Mouse (Mus musculus) 3134 (cell line): ENCODE measurements around the gene Dgkd.

Experiments
- DNase-seq: peaks from one replicate; pipeline ENCODE4 v3.0.0-alpha.2; 2011; ENCODE audit warnings: low spot score; ENCODE audit not compliant: insufficient read length; ENCODE audit errors: extremely low read depth

The Dgkd gene

GRCm38 (mm10) chr1:87852892-87853600, at the start of gene Dgkd:
Gene Dgkd, plus strand, starts transcription at chr1:87853287.
- peak; percentile 76 for DNase-seq

GRCm38 (mm10) chr1:87803576-87803975, 49.5 kb upstream of the Dgkd start, which contains the start of gene Sag:
Gene Sag, plus strand, starts transcription at chr1:87803680.
- no peak for DNase-seq

DNA sequence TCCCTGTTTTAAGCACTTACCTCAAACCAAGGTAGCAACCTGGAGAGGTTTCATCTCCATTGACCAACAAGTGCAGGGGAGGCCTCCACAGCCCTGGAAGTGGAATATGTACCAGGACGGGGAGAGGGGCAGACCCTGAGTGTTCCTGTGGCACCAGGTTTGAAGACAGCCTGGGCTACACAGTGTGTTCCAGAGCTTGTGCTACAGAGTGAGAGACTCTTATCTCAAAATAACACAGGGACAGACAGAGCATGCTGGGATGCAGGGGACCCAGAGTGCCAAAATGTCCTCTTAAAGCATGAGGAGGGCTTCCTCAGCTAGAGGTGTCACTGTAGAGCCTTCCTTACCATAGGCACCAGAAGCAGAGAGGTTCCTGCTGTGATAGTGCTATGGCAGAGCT, 45.3 kb upstream of the Dgkd start:
- DNase-seq, result no peak

- DNase-seq, result no peak
Observed at GRCm38 (mm10) chr1:87811391-87811790, 41.7 kb upstream of the Dgkd start.

DNA sequence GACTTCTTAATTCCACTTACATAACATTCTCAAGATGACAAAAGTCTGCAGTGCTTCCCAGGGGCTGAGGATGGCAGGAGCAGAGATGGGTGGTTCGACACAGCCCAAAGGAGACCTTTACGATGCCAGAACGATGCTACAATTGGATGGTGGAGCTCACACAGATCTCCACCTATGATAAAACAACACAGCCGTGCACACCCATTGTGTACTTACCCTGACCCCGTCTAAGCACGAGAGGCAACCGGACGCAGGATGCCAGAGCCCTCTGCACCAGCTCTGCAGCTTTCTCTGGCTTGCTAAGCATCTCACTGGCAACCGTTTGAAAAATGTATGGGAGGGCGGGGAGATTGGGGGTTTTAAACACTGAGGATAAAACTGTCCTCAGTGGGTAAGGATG, 41.0 kb upstream of the Dgkd start:
- no peak for DNase-seq

DNA sequence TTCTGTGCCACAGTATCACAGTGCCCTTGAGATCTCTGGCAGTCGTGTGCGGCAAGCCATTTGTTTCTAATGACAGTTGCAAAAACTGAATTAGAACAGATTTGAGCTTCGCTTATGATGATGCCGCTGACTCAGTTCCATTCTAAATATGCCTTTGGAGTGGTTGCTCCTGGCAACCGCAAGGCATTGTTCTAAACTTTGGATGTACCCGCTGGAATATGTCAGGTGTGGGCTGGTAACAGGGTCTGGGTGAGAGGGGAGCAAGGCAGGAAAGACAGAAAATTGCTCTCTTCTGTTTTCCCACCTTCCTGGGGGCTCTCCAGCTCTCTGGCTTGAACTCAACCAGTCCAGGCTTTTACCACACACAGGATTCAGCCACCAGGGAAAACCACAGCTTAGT, 39.9 kb upstream of the Dgkd start:
- DNase-seq, result no peak

DNA sequence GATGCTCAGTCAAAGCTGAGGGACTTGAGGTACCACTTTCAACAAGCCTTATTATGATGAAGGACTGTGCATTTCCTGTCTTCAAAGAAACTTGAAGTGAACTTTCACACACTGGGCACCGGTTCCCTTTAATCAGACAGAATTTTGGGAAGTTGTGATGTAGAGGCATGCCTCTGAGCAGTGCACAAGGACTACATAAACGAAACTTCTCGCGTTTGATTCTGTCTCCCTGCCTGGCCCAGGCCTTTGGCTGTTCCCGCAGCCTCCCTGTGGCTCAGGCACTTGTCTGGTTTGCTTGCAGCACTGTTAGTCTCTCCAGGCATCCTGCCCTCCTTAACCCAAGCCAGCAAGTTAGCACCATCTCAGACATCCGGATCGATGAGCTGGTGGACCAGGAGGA, 39.4 kb upstream of the Dgkd start:
- DNase-seq, result no peak

- no peak for DNase-seq
Observed at GRCm38 (mm10) chr1:87824420-87824995, 28.6 kb upstream of the Dgkd start.

GRCm38 (mm10) chr1:87825281-87825680, 27.8 kb upstream of the Dgkd start:
- DNase-seq, result no peak

GRCm38 (mm10) chr1:87825991-87826390, 27.1 kb upstream of the Dgkd start:
- DNase-seq, result no peak

- no peak for DNase-seq
Observed at GRCm38 (mm10) chr1:87826474-87826873, 26.6 kb upstream of the Dgkd start.

GRCm38 (mm10) chr1:87827476-87827875, 25.6 kb upstream of the Dgkd start:
- DNase-seq, result peak; percentile 55

GRCm38 (mm10) chr1:87828185-87828584, 24.9 kb upstream of the Dgkd start:
- DNase-seq, result peak; percentile 57

- no peak for DNase-seq
Observed at GRCm38 (mm10) chr1:87828926-87829580, 24.0 kb upstream of the Dgkd start.

GRCm38 (mm10) chr1:87829621-87830211, 23.4 kb upstream of the Dgkd start:
- no peak for DNase-seq

- no peak for DNase-seq
Observed at GRCm38 (mm10) chr1:87836453-87836852, 16.6 kb upstream of the Dgkd start.

GRCm38 (mm10) chr1:87837018-87837417, 16.1 kb upstream of the Dgkd start:
- DNase-seq, result no peak

GRCm38 (mm10) chr1:87840411-87841208, 12.5 kb upstream of the Dgkd start:
- peak; percentile 65 for DNase-seq

GRCm38 (mm10) chr1:87846801-87847474, 6.1 kb upstream of the Dgkd start:
- DNase-seq, result peak; percentile 51

GRCm38 (mm10) chr1:87847475-87848168, 5.5 kb upstream of the Dgkd start:
- peak; percentile 42 for DNase-seq
